In the genomic region with DNA sequence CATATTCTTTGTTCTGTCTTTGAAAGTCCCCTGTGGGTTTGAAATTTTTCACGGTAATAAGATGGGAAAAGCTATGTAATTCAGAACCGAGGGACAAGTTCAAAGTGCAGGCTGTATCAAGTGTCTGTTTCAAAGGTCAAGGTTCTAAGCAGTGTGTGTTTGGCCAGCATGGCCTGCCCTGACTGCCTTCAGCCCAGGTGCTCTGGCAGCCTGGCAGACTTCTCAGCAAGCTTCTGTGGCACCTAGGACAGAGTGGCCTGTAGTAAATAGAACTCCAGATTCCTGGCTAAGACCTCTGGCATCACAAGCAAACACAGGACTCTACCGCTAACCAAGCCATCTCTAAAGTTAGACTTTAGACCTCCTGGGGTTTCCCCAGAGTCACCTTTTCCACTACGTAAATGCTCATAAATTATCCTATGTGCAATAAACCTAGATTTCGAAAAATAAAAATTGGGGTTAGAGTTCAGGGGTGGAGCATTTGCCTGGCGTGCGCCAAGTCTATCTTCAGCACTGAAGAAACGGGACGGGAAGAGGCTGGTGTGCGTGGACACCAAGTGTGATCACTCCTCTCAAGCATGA, we compare ENCODE assay signal across 18 mouse cellular contexts.
DNase-seq lines count a peak whose midpoint lies in the region; ATAC-seq and TF ChIP-seq lines count a peak whose summit lies in the region.
"Had no signal": no experiment of that assay in that cellular context is flagged by ENCODE, and none has a peak within 500 bp of the region (broad histone marks: within the 10 kb centered on the region; RNA-seq: fewer than 3 reads in every experiment).

No protein-coding gene starts in this region.

- no peaks in the 10 kb centered on the region for H3K9me3 ChIP-seq in intestine, embryonic 16.5 days (ENCODE audit: control insufficient read depth, low read length)
- H3K9me3 ChIP-seq: forebrain, embryonic 12.5 days; heart, embryonic 10.5 days; hindbrain, embryonic 10.5 days; limb, embryonic 12.5 days; midbrain, embryonic 12.5 days; neural tube, embryonic 13.5 days had no signal

- H3K27me3 ChIP-seq in intestine, embryonic 16.5 days (replicated peaks; ENCODE audit: control insufficient read depth, insufficient read depth, low read length) = no peaks in the 10 kb centered on the region
- H3K27me3 ChIP-seq in small intestine, adult 2 months (ENCODE audit: control insufficient read depth, insufficient read depth, low read length) = no peaks in the 10 kb centered on the region
- H3K27me3 ChIP-seq: neural tube, embryonic 13.5 days had no signal

- no peak for TF ChIP-seq CTCF in small intestine, adult 2 months (IDR thresholded peaks at IDR 0.05; ENCODE audit: extremely low read depth, insufficient read length, insufficient replicate concordance, low read depth, low read length)

- no peak overlapping the region for H3K9ac ChIP-seq in intestine, embryonic 16.5 days (ENCODE audit: low read depth, low read length)
- H3K9ac ChIP-seq: forebrain, embryonic 12.5 days; limb, embryonic 12.5 days; liver, embryonic 14.5 days; midbrain, embryonic 12.5 days; neural tube, embryonic 13.5 days had no signal

- DNase-seq in embryo, embryonic 10.5 days (ENCODE audit: low spot score) = peak; percentile 14
- DNase-seq in embryo, embryonic 9.5 days (ENCODE audit: extremely low spot score) = no peak
- DNase-seq in kidney, adult 8-10 months = peak; percentile 55 to 72
- no peak for DNase-seq in kidney, postnatal 10 days
- no peak for DNase-seq in urinary bladder, adult 2 months (ENCODE audit: low spot score)
- DNase-seq: cerebellum, adult 18-20 months; gastrocnemius, postnatal 14 days; thymus, postnatal 4 days had no signal

- H3K4me1 ChIP-seq in intestine, embryonic 16.5 days (ENCODE audit: control insufficient read depth, insufficient read depth, low read length) = peaks cover 3% of the 10 kb centered on the region; the same call in 1 of the 2 replicates
- H3K4me1 ChIP-seq in small intestine, adult 2 months (ENCODE audit: control insufficient read depth, insufficient read depth, insufficient read length, low read length) = peaks cover 10% of the 10 kb centered on the region; the same call in 1 of the 2 replicates
- H3K4me1 ChIP-seq: midbrain, embryonic 12.5 days had no signal

- peak overlapping the region; percentile 70 for H3K27ac ChIP-seq in intestine, embryonic 16.5 days (ENCODE audit: low read length)
- H3K27ac ChIP-seq in small intestine, adult 2 months (ENCODE audit: insufficient read depth, low read depth, low read length) = peak overlapping the region; percentile 91
- H3K27ac ChIP-seq: forebrain, embryonic 12.5 days; heart, embryonic 10.5 days; hindbrain, embryonic 10.5 days; hindbrain, postnatal 0 days; limb, embryonic 12.5 days; liver, embryonic 14.5 days; midbrain, embryonic 12.5 days; neural tube, embryonic 13.5 days had no signal

- no peaks in the 10 kb centered on the region for H3K36me3 ChIP-seq in intestine, embryonic 16.5 days (ENCODE audit: control insufficient read depth, insufficient read depth, low read length)
- H3K36me3 ChIP-seq in small intestine, adult 2 months (ENCODE audit: control insufficient read depth, insufficient read depth, low read length) = no peaks in the 10 kb centered on the region
- H3K36me3 ChIP-seq: forebrain, embryonic 12.5 days; heart, embryonic 10.5 days; hindbrain, embryonic 10.5 days; limb, embryonic 12.5 days; midbrain, embryonic 12.5 days; neural tube, embryonic 13.5 days had no signal

- H3K4me3 ChIP-seq in intestine, embryonic 16.5 days (ENCODE audit: low read length) = no peak overlapping the region
- no peak overlapping the region; the same call in 1 of the 2 replicates for H3K4me3 ChIP-seq in small intestine, adult 2 months (ENCODE audit: low read depth, low read length)
- H3K4me3 ChIP-seq: forebrain, embryonic 12.5 days; heart, embryonic 10.5 days; hindbrain, embryonic 10.5 days; limb, embryonic 12.5 days; midbrain, embryonic 12.5 days; neural tube, embryonic 13.5 days had no signal

- no peak overlapping the region for H3K4me2 ChIP-seq in intestine, embryonic 16.5 days (ENCODE audit: low read depth, low read length)
- H3K4me2 ChIP-seq: forebrain, embryonic 12.5 days; limb, embryonic 12.5 days; midbrain, embryonic 12.5 days; neural tube, embryonic 13.5 days had no signal

- ATAC-seq in intestine, embryonic 16.5 days = peak; percentile 89
- ATAC-seq: hindbrain, postnatal 0 days had no signal

- no peak for TF ChIP-seq POLR2A in small intestine, adult 2 months (IDR thresholded peaks at IDR 0.05; ENCODE audit: low read depth, low read length)

- 59% methylated on average over 10 of the region's 10 CpGs for WGBS in intestine, embryonic 16.5 days
- 34% methylated on average over 10 of the region's 10 CpGs for WGBS in small intestine, adult 2 months

Comparison
In these comparisons a context has a peak if more than half of its experiments do, and no peak if none do; other contexts are left out.
1. DNase-seq: peak in embryo, embryonic 10.5 days (single experiment) and kidney, adult 8-10 months (2 of 2); none in embryo, embryonic 9.5 days (single experiment), kidney, postnatal 10 days (single experiment) and urinary bladder, adult 2 months (single experiment).